Mouse (Mus musculus): ENCODE results near the gene Frk.
"Not testable (repeated sequence)": the region's sequence is repeated elsewhere in the genome, so short reads cannot be mapped to it uniquely, and the experiment has no call there.

Gene Frk

DNA sequence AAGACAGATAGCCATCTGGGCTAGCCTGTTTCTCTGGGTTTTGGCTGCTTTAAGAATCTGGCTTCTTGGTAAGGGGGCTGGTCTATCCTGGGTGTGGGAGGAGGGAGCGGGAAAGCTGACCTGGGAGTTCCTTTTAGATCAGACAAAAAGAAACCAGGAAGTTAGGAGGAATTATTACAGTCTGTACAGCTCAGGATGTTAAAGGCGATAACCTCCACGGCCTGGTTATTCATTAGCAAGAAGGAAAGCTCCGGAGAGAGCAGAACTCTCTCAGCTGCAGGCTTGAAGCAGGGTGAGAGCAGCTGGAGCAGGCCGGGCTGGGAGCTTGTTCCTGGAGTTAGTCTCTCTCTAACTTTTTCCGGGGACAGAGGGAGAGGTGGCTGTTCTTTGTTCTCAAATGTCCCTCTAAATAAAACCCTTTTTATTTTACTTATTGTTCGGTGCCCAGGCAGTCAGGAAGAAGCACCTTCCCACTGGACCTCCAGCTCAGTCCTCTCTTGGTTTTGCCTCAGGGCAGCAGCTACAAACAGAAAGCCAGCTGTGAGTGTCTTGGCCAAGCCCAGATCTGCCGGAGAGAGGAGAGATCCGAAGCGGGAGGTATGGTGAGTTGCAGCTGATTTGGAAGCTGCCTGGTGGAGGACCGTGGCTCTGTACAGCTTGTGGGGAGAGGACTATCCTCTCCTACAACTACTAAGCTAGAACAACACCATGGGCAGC is at the start of gene Frk:
Gene Frk (plus strand): TSS at position 103 of the 717 bp plus-strand sequence.
- no peak for DNase-seq

DNA sequence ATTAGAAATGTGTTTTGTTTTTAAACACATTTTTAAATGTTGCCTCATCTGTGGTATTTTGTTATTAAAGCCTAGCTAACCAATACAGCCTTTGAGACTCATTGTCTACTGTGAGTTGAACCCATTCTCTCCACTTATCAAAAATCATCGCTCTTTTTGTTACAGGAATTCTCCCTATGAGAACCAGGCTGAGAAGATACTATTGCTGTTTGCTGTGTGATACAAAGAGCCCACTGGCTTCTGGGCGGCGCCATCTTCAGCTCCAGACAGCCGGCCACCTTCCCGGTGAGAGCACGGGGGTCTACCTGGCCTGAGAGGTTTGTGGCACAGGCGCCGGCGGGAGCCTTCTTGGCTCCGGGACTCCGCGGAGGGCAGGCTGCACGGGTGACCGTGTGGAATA is 49.0 kb upstream of the Frk start:
- not testable (repeated sequence) for DNase-seq

DNA sequence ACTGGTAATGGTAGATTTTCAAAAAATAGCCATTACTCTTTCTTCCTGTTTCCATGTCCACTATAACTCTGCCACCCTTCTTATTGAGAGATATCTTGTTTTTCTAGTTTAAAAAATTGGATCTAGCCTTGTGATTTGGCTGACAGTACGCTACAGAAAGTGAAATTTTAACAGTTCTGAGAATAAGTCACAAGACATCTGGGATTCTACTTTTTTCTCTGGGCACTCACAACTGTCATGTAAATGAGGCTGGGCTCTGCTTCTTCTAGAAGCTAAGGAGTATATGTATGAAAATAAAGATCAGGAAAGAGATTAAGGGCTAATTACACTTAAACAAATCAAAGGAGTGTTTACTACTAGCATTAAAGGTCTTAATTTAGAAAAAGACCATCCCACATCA is 33.7 kb upstream of the Frk start:
- no peak for DNase-seq

DNA sequence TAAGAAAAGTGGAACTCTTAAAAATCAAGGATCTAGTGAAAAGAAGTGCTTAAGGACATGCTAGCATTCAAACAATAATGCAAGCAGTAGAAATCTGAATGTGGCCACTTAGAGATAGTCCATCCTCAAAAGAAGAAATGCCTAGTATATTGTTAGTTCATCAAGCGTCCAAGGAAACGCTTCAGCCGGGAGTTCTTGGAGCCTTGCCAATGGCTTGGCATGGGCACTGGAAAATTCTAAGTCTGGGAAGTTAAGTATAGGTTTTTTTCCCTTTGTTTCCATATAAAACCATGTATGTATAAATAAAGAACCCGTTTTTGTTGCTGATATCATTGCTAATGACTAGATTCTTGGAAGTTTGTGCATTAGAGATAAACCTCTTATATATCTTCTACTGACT is 21.7 kb upstream of the Frk start:
- no peak for DNase-seq

DNA sequence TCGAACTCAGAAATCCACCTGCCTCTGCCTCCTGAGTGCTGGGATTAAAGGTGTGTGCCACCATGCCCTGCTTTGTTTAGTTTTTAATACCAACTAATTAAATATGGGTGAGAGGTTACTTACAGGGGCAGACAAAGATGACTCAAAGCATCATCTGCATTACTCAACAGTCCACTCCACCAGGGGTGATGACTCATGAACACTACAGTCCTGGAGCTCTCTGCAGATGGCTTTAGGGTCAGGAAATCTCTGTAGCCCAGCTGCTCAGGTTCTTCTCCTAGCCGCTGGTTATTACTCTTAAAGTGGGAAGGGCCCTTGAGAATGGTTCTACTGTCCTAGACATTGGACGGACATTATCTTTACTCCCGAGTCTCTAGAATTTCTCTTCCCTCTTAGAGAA is 18.9 kb upstream of the Frk start:
- no peak for DNase-seq

DNA sequence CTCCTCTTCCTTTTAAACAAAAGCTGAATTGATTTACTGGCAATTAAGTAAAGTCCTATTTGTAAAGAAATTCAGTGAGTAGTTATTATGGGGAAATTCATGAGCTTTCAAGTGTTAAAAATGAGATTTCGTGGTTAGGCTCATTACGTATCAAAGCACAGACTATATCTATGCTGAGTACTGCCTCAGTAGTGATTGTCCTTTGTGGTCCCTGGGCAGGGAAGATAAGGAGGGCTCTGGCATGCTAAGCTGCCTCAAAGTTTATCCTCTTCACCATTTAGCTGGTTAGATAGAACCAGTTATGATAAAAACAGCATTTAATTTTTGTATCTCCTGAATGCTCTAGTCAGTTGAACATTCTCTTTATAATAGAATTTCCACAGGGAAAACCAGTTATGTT is 14.2 kb upstream of the Frk start:
- no peak for DNase-seq

DNA sequence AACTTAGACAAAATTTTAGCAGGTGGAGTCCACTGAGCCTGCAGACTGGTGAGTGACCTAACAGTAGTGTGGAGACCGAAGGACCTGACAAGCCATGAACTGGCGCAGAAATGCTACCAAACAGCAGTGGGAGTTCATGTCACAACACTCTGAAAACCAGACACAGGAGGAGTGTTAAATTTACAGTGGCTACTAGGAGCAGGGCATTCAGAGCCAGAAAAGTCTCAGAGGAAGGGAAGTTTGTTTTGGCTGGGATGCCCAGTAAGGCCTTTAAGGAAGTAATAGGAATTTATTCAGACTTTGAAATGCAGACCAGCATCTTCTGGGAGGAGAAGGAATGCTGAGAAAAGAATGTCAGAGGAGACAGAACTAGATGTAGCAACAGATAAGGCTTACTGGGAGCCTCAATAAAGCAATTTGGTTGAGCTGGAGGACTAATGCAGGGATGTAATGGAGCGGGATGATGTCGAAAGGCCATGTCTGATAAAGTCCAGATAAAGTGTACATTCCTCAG is 3.2 kb upstream of the Frk start:
- DNase-seq = no peak

DNA sequence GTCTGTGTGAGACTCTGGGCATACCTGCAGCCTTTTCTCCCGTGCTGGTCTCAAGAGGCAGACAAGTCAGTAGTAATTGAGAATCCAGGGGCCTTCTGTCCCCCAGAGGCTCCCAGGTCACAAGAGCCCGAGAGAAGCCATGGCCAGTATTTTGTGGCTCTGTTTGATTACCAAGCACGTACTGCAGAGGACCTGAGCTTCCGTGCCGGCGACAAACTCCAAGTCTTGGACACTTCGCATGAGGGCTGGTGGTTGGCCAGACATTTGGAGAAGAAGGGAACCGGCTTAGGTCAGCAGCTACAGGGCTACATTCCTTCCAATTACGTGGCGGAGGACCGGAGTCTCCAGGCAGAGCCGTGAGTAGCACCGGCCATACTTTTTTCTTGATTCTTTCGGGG is 814 bp downstream of the Frk start:
- DNase-seq = no peak

DNA sequence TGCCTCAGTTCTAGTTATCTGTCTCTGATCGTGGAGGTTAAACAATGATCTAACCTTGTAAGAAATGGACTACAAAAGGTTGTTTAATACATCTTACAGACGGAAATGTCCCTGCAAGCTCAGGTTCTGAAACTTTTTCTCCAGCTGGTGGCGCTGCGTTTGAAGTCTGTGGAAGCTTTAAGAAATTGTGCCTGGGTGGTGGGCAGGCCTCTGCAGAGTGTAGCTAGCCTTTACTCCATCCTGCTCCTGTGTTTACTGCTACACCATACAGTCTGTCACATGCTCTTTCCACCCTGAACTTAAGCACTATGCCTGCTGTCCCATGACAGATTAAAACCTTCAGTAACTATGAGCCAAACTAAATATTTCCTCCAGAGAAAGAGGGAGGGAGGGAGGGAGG is 1.9 kb downstream of the Frk start:
- DNase-seq = no peak

DNA sequence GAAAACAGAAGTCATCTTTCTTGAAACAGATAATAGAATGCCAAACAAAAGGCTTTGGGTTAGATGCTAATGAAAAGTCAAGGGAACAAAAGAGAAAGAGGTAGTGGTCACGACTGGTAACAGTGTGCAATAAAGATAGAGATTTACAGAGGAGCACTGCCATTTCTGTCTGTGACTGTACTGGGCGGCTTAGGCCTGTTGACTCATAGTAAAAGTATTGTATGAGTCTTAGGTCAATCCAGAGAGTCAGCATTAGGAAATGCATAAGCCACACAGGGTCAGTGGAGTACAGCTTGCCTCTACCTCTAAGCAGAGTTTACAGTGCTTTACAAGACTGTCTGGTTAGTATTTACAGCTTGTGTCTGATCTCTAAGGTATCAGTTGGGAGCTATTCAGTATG is 24.6 kb downstream of the Frk start:
- DNase-seq = no peak

DNA sequence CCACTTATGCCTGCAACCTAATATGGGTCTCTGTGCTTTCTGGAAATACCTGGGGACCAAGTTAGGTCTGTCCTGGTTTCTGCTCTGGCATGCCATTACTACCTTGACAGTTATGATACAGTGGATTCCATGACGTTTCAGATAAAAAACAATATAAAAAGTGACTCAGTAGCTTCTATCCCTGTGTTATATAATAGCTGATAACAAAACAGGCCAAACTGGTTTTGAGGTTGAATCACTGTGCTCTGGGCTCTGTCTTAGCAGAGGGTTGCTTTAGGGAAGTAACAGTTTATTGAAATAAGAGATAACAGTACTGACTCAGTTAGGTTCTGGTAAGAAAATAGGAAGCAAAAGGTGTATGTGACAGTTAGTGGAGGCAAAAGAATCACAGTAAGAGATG is 25.4 kb downstream of the Frk start:
- no peak for DNase-seq

DNA sequence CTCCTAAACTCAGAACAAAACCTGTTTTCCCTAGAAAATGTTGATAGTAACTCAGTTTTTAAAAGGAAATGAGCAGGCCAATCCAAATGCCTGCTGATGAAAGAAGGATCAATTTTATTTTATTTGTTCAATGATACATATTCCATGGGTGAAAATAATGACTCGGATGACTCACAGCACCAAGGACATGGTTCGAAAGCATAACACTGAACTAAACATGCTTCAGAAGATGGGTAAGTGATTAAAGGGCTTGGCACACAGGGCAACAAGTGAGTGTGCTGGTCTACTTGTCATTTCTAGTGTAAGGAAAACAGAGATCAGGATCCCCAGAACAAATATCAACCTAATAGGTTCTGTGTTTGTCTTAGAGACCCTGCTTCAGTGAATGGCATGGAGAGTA is 26.1 kb downstream of the Frk start:
- no peak for DNase-seq

DNA sequence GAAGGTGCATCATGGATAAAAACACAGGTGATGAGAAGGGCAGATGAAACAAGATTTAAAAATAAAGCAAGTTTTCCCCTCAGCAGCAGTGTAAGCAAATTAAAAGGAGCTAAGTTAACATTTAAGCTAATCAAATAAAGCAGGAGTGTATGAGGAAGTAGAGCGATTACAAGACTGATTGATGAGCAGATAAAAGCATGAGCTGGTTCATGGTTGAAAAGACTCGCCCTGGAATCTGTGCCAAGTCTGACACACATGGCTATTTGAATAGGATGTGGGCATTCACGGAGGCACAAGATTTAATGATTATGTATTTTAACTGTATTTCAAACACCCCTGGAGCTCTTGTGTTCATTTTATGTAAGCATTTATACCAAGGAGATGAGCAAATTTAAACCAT is 28.0 kb downstream of the Frk start:
- no peak for DNase-seq

DNA sequence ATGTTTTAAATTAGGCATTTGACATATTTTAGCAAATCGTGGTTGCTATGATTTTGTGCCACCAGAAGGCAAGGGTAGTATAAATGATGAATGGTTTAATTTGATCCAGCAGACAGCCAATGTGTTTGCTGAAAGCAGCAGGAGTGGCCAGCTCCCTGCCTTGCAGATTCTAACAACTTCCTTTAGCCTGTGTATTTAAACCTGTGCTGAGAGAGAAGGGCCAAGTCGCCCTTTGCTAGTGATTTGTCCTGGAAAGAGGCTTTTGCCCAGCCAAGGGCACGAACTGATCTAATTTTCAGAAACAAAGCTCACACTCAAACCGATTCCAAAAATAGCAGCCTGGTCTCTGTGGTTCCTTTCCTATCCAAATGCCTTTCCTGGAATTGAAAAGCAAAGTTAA is 29.4 kb downstream of the Frk start:
- DNase-seq = no peak

DNA sequence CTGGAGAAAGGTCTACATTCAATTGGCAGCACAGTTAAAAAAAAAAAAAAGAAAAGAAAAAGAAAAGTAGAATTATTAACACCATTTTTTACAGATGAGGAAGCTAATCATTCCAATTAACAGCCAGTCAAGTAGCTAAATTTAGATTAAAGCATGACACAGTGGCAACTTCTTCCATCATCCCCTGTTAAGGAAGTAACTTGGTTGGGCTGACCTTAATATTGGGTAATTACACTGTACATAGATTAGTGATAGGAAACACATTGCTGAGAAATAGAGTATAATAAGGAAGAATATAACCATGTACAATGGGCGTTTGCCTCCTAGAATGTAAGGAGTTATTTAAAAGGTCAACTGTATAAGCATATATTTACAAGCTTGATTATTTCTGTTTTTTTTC is 42.4 kb downstream of the Frk start:
- DNase-seq = no peak

DNA sequence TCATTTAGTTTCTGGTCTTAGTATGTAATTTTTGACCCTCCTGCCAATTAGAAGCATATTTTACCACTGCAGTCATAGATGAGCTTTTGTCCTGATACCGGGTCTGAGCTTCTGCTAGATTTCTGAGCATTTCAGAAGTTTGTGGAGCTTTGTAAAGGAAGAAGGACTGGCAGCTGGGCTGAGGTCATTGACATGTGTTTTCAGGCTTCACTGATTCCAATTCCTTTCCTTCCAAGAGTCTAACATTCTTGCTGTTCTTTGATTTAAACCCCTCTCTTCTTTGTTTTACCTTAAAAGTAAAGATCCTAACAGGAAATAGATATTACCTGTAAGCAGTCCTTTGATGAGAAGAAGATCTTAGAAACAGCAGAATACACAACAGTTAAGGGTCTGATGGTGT is 48.6 kb downstream of the Frk start:
- DNase-seq = no peak

DNA sequence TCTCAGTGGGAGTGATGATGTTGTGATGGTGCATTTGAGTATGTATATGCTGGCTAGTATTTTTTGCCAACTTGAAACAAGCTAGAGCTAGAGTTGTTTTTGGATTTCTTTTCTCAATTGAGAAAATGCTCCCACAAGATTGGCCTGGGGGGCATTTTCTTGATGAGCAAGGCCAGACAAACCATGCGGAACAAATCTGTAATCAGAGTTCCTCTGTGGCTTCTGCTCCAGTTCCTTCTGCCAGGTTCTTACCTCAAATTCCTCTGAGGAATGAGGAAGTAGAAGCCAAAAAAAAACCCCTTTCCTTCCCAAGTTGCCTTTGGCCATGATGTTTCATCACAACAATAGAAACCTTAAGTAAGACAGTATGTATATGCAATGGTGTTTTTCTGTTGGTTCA is 49.3 kb downstream of the Frk start:
- DNase-seq = no peak

DNA sequence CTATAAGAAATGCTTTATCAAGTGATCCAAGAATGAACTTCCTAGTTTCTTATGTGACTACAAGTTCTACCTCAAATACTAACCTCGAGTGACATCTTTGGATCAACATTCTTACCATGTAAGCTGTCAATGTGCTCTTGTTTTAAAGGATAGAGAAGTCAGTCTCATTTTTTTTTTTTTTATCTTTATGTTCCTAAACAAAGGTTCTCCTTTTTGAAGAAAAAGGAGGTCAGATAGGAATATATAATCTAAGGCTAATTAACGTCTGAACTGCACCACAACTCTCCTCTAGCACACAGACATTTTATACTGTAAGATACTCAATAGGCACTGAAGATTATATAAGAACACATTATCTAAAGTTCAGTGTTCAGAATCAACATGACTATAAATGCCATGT is 57.5 kb downstream of the Frk start:
- DNase-seq = no peak

DNA sequence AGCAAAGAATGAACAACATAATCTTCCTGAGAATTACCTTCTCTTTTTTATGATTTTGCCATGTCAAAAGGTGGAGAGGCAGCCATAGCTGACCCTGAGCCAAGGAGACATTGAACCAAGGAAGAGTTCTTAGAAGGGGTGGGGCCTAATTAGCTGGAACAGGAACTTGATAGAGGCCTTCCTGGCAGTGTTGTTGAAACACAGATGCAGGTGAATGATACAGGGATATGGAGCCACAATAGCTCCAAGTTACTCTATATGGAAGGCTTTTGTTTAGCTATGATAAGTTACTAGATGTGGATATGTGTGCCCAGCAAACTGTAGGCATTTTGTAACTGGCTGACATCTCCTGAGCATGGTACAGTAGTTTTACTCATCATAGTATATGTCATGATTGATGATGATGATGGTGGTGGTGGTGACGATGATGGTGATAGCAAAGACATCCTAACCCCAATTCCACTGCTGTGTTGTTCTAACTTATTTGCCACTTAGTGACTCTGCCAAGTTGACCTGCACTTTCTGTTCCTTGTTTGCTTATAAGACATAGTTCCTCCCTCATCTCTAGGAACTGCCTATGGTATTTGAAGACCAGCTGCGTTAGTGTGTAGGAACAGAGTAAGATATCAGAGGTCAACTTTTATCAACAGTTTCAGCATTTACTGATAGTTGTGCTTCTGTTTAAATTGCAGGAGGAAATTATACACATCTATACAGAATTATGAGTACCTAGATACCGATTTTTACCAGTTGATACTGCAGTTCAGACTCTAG is 58.7 kb downstream of the Frk start:
- no peak for DNase-seq

DNA sequence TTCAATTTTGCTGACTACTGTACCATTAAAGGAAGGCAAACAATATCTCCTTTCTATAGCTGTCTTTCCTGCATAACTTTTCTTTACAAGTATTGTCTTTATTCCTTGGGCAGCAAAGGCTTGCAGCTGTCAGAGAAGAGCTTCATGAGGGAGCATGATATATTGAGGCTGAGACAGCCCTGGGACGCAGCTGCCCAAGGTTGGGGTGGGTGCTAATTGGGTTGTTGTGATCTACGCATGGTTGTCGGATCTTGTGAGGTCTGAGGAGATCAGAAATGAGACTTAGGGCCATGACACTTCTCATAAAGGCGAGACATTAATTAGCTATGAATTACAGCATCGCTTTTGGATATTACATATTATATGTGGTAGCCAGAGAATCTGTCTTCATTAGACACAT is 67.4 kb downstream of the Frk start:
- DNase-seq = no peak

DNA sequence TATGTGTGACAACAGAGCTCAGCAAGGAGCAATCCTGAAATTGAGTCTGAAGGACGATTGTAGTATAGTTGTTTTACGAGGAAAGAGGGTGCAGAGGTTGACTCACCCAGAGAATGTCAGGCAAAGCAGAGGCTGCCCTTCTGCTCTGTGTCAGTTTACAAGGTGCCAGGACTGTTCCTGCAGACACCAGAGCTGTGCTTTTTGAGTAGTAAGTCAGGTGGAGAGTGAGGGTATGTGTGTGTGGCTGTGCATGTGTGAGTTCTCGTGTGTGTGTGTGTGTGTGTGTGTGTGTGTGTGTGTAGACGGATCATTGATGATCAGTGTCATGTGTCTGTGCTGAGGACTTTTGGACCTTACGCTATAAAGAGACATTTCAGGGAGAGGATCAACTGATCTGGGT is 68.4 kb downstream of the Frk start:
- DNase-seq = no peak

DNA sequence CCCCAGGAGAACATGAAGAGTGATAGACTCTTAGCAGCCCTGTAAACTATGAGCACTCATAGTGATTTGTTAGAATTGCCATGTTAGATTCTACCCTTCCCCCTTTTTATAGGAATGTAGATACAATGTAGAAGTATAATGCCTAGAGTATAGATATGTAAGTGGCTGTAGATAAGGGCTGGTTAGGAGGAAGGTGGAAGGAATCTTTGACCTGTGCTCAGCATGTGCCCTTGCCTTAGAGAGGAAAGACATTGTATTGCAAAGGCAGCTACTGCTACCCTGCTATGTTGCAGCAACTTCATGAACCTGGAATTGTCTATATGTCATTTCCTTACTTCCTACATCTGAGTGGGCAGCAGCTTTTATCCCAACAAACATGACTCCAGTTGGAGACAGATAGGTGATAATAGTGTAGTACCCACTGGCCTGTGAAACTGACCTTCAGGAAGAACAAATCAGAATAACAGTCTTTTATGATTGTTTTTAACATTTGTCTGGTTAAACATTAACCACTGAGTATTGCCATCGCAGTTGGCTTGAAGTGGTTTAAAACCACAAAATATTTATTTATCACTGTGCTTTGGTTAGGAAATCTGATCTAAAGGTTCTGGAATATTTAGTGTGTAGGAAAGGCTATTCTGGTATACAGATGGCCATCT is 80.4 kb downstream of the Frk start:
- DNase-seq = no peak

DNA sequence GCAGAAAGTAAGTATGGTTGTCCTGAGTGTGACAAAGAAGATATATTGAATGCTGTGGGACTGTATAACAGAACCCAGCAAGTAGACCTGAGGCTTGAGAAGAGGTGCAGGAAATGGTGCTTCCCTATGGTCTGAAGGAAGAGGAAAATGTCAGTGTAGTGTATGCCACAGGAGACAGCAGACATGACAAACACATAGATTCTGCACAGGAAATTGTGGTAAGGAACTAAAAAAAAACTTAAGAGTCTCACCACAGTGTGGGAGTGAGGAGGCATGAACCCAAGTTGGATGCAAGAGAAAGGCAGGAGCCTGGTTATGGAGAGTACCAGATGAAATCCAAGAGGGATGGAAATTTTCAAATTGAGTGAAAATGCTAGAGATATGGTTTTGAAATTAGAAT is 132.3 kb downstream of the Frk start:
- DNase-seq = no peak

DNA sequence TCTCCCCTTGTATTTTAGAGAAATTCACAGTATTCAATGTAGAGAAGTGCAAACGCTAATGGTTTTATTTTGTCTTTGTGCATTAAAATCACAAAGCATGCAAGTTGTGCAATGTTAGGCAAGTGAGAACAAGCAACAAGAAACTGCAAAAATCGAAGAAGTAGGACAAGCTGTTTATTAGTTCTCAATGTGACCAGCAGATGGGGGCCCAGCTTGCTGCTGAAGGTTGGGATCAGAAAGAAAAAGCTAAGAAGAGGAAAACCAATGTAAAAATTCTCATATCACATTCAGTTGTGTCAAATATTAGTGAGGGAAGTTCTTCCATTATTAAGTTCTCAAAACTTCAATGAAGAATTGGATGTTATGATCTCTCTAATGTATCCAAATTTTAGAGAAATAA is 134.0 kb downstream of the Frk start:
- no peak for DNase-seq
